In genomic region chr2:173418951-173419350, GRCm38 (mm10) we compare ENCODE assay signal across 13 mouse cellular contexts.
"Had no signal": no experiment of that assay in that cellular context is flagged by ENCODE, and none has a peak within 500 bp of the region (broad histone marks: within the 10 kb centered on the region; RNA-seq: fewer than 3 reads in every experiment).

No protein-coding gene starts in this region.

- H3K27ac ChIP-seq: kidney, postnatal 0 days; limb, embryonic 13.5 days; liver, embryonic 14.5 days; midbrain, embryonic 12.5 days; stomach, postnatal 0 days had no signal

- DNase-seq: kidney, adult 9 months; kidney, postnatal 36 days; layer of hippocampus, adult 9-11 months; left cerebral cortex, postnatal 4 days; lung, adult 18-20 months; right cerebral cortex, adult 18-20 months; right cerebral cortex, postnatal 25 days; thymus, postnatal 4 days had no signal

- H3K4me3 ChIP-seq: limb, embryonic 13.5 days; midbrain, embryonic 12.5 days had no signal
